Mouse (Mus musculus): ENCODE measurements around the gene Olfr550.
"Not testable (repeated sequence)": the region's sequence is repeated elsewhere in the genome, so short reads cannot be mapped to it uniquely, and the experiment has no call there.

Gene Olfr550

GRCm38 (mm10) chr7:102571142-102571541, at the start of gene Olfr550:
TSS of gene Olfr550 (plus strand) at chr7:102571442.
- no peak for DNase-seq (ENCODE audit: extremely low read depth, low read depth, low spot score)

GRCm38 (mm10) chr7:102529052-102529451, 42.2 kb upstream of the Olfr550 start:
- DNase-seq (ENCODE audit: extremely low read depth, low read depth, low spot score): no peak

- DNase-seq (ENCODE audit: extremely low read depth, low read depth, low spot score): no peak
Measured at GRCm38 (mm10) chr7:102534449-102534848, 36.8 kb upstream of the Olfr550 start, which contains the start of gene Olfr547. TSS of gene Olfr547 (plus strand) at chr7:102534749.

GRCm38 (mm10) chr7:102540596-102540995, 30.6 kb upstream of the Olfr550 start, which contains the start of gene Olfr548-ps1:
TSS of gene Olfr548-ps1 (plus strand) at chr7:102540896.
- DNase-seq (ENCODE audit: extremely low read depth, low read depth, low spot score): no peak

GRCm38 (mm10) chr7:102541251-102541650, 30.0 kb upstream of the Olfr550 start:
- DNase-seq (ENCODE audit: extremely low read depth, low read depth, low spot score): no peak

GRCm38 (mm10) chr7:102549570-102549969, 21.7 kb upstream of the Olfr550 start, which contains the start of gene Olfr549:
TSS of gene Olfr549 (plus strand) at chr7:102549870.
- no peak for DNase-seq (ENCODE audit: extremely low read depth, low read depth, low spot score)

GRCm38 (mm10) chr7:102553279-102553678, 18.0 kb upstream of the Olfr550 start:
- no peak for DNase-seq (ENCODE audit: extremely low read depth, low read depth, low spot score)

- peak; percentile 28 for DNase-seq (ENCODE audit: extremely low read depth, low read depth, low spot score)
Measured at GRCm38 (mm10) chr7:102564999-102565997, 5.9 kb upstream of the Olfr550 start, which contains the start of gene Trim21. TSS of gene Trim21 (minus strand) at chr7:102565486.

GRCm38 (mm10) chr7:102566219-102566618, 5.0 kb upstream of the Olfr550 start:
- no peak for DNase-seq (ENCODE audit: extremely low read depth, low read depth, low spot score)

GRCm38 (mm10) chr7:102573174-102573830, 2.1 kb downstream of the Olfr550 start:
- no peak for DNase-seq (ENCODE audit: extremely low read depth, low read depth, low spot score)

GRCm38 (mm10) chr7:102575998-102576397, 4.8 kb downstream of the Olfr550 start:
- no peak for DNase-seq (ENCODE audit: extremely low read depth, low read depth, low spot score)

- no peak for DNase-seq (ENCODE audit: extremely low read depth, low read depth, low spot score)
Measured at GRCm38 (mm10) chr7:102591786-102592185, 20.5 kb downstream of the Olfr550 start, which contains the start of gene Olfr551. TSS of gene Olfr551 (minus strand) at chr7:102591886.

GRCm38 (mm10) chr7:102597378-102598031, 26.3 kb downstream of the Olfr550 start, which contains the start of gene Olfr552:
TSS of gene Olfr552 (plus strand) at chr7:102597770.
- no peak for DNase-seq (ENCODE audit: extremely low read depth, low read depth, low spot score)

- no peak for DNase-seq (ENCODE audit: extremely low read depth, low read depth, low spot score)
Measured at GRCm38 (mm10) chr7:102618118-102618517, 46.9 kb downstream of the Olfr550 start, which contains the start of gene Olfr553. TSS of gene Olfr553 (minus strand) at chr7:102618218.

GRCm38 (mm10) chr7:102619608-102620007, 48.4 kb downstream of the Olfr550 start:
- DNase-seq (ENCODE audit: extremely low read depth, low read depth, low spot score): no peak

GRCm38 (mm10) chr7:102620368-102620767, 49.1 kb downstream of the Olfr550 start:
- DNase-seq (ENCODE audit: extremely low read depth, low read depth, low spot score): not testable (repeated sequence)
